Mouse (Mus musculus) T-helper 1 cell (primary cell): ENCODE measurements around the gene 4930595D18Rik.

Experiments
- in situ Hi-C: fragments of 300-600 bp; cut with MboI, MseI; formaldehyde crosslinking; loops from one replicate; pipeline ENCODE4 v1.15.1; 2025; ENCODE audit warnings: high pct_unique_total_duplicates

Gene 4930595D18Rik

GRCm38 (mm10) chr12:111184476-111184875 is at the start of gene 4930595D18Rik:
Gene 4930595D18Rik (minus strand): TSS chr12:111184491.
- in situ Hi-C loops, result no loop called here

DNA sequence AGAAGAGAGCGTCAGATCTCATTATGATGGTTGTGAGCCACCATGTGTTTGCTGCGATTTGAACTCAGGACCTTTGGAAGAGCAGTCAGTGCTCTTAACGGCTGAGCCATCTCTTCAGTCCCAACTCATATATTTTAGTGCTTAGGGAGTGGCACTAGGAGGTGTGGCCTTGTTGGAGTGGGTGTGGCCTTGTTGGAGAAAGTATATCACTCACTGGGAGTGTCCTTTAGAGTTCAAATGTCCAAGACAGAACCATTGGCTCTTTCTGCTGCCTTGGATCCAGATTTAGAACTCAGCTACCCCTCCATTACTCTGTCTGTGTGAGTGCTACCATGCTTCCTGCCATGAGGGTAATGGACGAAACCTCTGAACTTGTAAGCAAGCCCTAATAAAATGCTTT is 49.5 kb upstream of the 4930595D18Rik start:
- in situ Hi-C loops, result no loop called here

GRCm38 (mm10) chr12:111230793-111231192 is 46.5 kb upstream of the 4930595D18Rik start:
- in situ Hi-C loops, result no loop called here

GRCm38 (mm10) chr12:111228488-111228887 is 44.2 kb upstream of the 4930595D18Rik start:
- in situ Hi-C loops, result no loop called here

DNA sequence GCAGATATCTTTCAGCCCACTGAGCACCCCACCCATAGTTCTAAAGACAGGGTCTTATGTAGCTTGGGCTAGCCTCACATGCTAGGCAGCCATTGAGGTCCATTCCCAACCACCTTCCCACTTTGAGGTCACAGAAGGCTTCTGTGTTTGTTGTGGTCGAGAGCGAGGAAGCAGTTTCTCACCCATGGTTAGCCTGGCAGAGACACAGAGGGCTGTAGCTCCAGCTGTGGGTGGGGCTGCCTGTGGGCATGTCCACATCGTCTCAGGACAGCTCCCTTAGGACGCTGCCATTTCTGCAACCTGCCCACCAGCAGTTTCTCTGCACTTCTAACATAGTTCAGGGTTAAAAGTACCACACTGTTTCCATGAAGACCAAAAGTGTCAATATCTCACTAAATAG is 43.1 kb upstream of the 4930595D18Rik start:
- in situ Hi-C loops, result no loop called here

DNA sequence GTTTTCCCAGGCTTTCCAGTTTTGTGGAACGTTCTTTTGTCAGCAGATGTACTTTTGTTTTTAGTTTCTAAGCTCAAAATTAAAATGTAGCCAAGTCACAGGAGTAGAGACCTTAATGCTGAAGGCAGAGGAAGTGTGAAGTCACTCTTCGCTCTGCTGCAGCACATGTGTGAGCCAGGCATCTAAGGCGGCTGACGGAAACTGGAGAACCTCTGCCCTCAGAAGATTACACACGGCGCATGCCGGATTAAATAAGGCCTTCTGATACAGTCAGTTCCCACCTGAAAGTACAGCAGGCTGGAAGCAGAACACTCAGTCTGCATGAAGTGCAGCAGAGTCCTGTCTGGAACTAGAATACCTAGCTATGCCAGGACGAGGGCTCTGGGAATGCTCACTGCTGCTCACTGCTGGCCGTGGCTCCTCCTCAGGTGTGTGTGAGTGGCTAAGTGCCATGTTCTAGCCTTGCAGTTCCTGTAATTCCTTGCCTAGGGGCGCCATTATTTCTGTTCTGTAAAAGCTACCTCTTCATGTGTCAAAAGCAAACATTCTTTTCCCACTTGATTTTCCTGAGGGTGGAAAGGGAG is 41.0 kb upstream of the 4930595D18Rik start:
- in situ Hi-C loops, result no loop called here

DNA sequence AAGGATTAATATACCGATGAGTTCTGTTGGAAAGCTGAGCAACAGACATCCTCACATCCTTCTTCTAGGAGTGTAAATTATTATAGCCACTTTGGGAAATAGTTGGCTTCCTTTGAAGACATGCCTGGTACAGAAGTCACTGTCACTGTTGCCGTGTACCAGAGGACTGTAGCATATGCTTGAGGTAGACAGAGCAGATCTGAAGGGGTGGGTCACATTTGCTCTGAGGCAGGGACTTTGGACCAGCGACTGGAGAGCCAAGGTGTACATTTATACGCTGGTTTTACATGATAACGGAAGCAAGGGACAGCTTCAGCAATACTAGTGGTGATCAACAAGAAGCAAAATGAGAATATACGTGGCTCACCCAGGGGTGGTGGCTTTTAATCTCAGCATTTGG is 34.6 kb upstream of the 4930595D18Rik start:
- in situ Hi-C loops, result no loop called here

DNA sequence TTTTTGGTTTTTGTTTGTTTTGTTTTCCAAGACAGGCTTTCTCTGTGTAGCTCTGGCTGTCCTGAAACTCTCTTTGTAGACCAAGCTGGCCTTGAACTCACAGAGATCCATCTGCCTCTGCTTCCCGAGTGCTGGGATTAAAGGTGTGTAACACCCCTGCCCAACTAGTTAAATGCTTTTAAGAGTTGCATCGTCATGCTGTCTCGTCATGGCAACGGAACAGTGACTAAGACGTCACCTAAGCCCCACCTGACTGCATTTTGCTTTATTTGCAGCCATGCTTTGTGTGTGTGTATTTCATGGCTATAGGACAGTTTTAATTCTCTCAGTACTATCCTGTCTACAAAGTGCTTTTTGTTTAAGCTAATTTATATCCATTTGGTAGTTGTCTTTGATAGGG is 27.4 kb upstream of the 4930595D18Rik start:
- in situ Hi-C loops, result no loop called here

DNA sequence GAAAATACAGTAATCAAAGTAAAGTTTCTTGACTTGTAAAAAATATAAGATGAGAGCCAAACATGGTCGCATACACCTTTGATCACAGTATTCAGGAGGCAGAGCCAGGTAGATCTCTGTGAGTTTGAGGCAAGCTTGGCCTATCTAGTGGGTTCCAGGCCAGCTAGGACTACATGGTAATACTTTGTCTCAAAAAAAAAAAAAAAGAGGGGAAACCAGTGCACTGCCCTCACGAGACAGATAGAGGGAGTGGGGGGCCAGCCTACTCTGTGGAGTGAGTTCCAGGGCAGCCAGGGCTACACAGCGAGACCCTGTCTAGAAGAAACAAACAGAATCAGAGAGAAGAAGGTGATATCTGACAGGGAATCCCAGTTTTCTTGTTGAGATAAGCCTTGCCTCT is 23.4 kb upstream of the 4930595D18Rik start:
- in situ Hi-C loops, result no loop called here

GRCm38 (mm10) chr12:111203945-111204344 is 19.7 kb upstream of the 4930595D18Rik start:
- in situ Hi-C loops, result no loop called here

DNA sequence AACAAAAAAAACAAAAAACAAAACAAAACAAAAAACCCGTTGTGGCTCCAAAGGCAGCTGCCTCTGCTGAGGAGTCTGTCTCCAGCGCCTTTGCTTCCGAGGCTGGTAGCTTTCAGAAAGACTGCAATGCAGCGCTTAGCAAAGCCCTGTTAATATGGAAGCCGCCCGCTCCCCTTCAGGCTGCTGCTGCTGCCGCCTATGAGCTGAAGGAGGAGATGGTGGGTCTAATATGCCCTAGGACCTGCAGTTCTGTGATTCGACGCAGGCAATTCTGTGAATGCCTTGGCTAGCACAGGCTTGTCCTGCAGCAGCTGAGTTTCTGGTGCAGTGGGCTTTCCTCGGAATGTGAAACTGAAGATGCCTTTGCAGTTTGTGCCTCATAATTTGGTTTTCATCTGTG is 18.8 kb upstream of the 4930595D18Rik start:
- in situ Hi-C loops, result no loop called here

DNA sequence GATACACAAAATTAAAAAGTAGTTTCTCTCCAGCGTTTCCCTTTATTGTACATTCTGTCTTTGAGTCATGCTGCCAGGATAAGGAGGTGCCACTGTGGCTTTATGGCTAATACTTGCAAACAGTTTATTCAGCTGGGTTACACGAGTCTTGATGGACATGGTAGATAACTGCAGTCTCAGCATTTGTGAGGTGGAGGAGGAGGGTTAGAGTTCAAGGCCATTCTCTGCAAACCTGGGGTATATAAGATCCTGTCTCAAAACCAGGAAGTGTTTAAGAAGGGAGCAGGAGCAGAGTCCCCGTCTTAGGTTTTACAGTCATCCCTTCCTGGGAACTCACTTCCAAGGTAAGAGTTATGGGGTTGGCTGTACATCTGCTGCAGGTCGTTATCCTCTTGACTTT is 12.3 kb upstream of the 4930595D18Rik start:
- in situ Hi-C loops, result no loop called here

GRCm38 (mm10) chr12:111193331-111193730 is 9.0 kb upstream of the 4930595D18Rik start:
- in situ Hi-C loops, result no loop called here

GRCm38 (mm10) chr12:111192777-111193176 is 8.5 kb upstream of the 4930595D18Rik start:
- in situ Hi-C loops, result no loop called here

- in situ Hi-C loops, result no loop called here
Observed at GRCm38 (mm10) chr12:111190891-111191290, 6.6 kb upstream of the 4930595D18Rik start.

GRCm38 (mm10) chr12:111190355-111190754 is 6.1 kb upstream of the 4930595D18Rik start:
- in situ Hi-C loops, result no loop called here

DNA sequence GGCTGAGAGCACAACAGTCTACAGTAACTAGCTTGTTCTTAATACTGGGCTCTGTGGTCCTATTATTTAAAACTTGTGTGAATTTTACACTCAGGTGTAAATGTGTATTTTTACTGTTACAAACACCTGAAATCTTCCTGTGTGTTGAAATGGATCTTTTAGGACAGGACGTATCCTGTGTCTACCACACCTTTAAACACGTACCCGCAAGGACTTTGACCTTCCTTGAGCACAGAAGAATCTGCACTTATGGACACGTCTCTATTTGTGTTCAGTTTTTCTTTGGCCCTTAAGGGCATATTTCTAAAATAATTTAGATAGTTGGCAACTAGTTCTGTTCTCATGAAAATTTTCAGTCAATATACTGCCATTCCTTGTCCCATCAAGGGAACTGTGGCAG is 4.0 kb upstream of the 4930595D18Rik start:
- in situ Hi-C loops, result no loop called here

GRCm38 (mm10) chr12:111186986-111187385 is 2.7 kb upstream of the 4930595D18Rik start:
- in situ Hi-C loops, result no loop called here

DNA sequence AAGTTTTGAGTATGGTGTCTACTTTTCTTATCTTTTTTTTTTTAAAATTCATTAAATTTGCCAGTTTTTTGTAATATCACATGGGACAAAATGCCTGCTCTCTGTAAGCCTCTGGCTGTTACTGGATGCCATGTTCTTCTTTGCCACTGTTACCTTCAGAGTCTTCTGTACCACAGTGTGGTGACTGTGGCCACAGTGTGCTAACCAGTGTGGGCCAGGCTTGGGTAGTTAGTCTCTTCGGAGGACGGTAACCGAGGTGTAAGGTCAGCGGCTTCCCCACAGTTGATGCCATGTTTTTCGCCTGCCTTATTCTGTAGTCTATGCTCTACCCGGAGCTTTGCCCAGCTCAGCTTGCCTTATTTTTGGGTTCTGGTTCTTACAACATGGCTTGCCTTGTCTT is 1.9 kb downstream of the 4930595D18Rik start:
- in situ Hi-C loops, result no loop called here

DNA sequence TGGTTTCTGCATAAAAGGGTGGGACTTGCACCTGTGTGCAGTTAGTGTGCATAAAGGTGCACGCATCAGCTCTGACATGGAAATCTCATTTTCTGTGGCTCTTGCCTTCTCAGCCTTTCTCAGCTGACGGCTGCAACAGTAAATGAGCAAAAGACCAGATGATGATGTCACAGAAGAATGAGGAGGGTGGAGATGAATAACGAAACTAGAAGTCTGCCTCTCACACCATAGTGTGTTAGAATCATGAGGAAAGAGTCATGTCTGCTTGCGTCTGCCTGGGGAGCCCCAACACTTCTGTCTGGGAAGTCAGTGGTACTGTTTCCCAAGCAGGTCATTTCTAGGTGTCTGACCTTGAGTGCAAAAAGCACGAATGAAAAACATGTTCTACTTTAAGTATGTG is 2.4 kb downstream of the 4930595D18Rik start:
- in situ Hi-C loops, result no loop called here

GRCm38 (mm10) chr12:111178772-111179171 is 5.5 kb downstream of the 4930595D18Rik start:
- in situ Hi-C loops, result no loop called here

GRCm38 (mm10) chr12:111168891-111169290 is 15.4 kb downstream of the 4930595D18Rik start:
- in situ Hi-C loops, result loop anchor here (10.0 kb wide), 1 partner anchor 446 kb away; no protein-coding TSS in a partner anchor

GRCm38 (mm10) chr12:111166681-111167289 is 17.5 kb downstream of the 4930595D18Rik start:
- in situ Hi-C loops, result loop anchor here (10.0 kb wide), 1 partner anchor 448 kb away; no protein-coding TSS in a partner anchor
